ENCODE assay signal across 8 mouse cellular contexts in genomic region chr16:90144541-90144940, GRCm38 (mm10). TPM values are rescaled to one million over a fixed set of nuclear protein-coding genes. Genes with fewer than 3 reads are reported as not detected.
DNase-seq lines count a peak whose midpoint lies in the region; ATAC-seq and TF ChIP-seq lines count a peak whose summit lies in the region.

No protein-coding gene starts in this region.

- no peak for TF ChIP-seq CTCF in E14TG2a.4 (conservative IDR thresholded peaks at IDR 0.05; ENCODE audit: low read length)

- 0 out of 2 replicates have a peak overlapping the region, but pooled peaks have one; percentile 3 for H3K27ac ChIP-seq in heart, embryonic 11.5 days (ENCODE audit: low read depth, low read length)
- H3K27ac ChIP-seq in forebrain, embryonic 16.5 days (ENCODE audit: low read length), result peak overlapping the region; percentile 30; the same call in 1 of the 2 replicates
- peak overlapping the region; percentile 60 for H3K27ac ChIP-seq in liver, embryonic 16.5 days (ENCODE audit: low read length)

- H3K4me2 ChIP-seq in heart, embryonic 11.5 days, result peak overlapping the region; percentile 69
- peak overlapping the region; percentile 71 for H3K4me2 ChIP-seq in forebrain, embryonic 16.5 days (ENCODE audit: low read length)
- peak overlapping the region; percentile 100 for H3K4me2 ChIP-seq in liver, embryonic 16.5 days (ENCODE audit: low read depth, low read length)

- intact Hi-C loops in heart, postnatal 25 days (cut with DNase I), result no loop called here

- no peaks in the 10 kb centered on the region for H3K9me3 ChIP-seq in heart, embryonic 11.5 days (replicated peaks; ENCODE audit: control insufficient read depth, low read length)
- H3K9me3 ChIP-seq in E14TG2a.4 (ENCODE audit: low read length), result no peaks in the 10 kb centered on the region
- no peaks in the 10 kb centered on the region for H3K9me3 ChIP-seq in forebrain, embryonic 16.5 days (ENCODE audit: control insufficient read depth, low read length)
- no peaks in the 10 kb centered on the region for H3K9me3 ChIP-seq in liver, embryonic 16.5 days (replicated peaks; ENCODE audit: control insufficient read depth, low read length)

- WGBS in heart, embryonic 11.5 days (ENCODE audit: insufficient replicate concordance), result 13% methylated on average over 13 of the region's 13 CpGs
- WGBS in forebrain, embryonic 16.5 days, result 5% methylated on average over 13 of the region's 13 CpGs
- WGBS in liver, embryonic 16.5 days (ENCODE audit: insufficient replicate concordance), result 10% methylated on average over 13 of the region's 13 CpGs

- no peak for DNase-seq in heart, postnatal 25 days (ENCODE audit: low spot score)
- DNase-seq in cerebellum, adult 11 months, result no peak
- DNase-seq in layer of hippocampus, postnatal 14 days (ENCODE audit: low spot score in 2 of 2), result no peak
- no peak for DNase-seq in frontal cortex, adult 2 months (ENCODE audit: extremely low spot score in 1 of 2, low spot score in 1 of 2)

- peak overlapping the region; percentile 72 for H3K9ac ChIP-seq in heart, embryonic 11.5 days (ENCODE audit: low read depth, low read length)
- peak overlapping the region; percentile 76 for H3K9ac ChIP-seq in forebrain, embryonic 16.5 days (replicated peaks; ENCODE audit: low read depth, low read length)
- H3K9ac ChIP-seq in liver, embryonic 16.5 days (ENCODE audit: low read depth, low read length), result peak overlapping the region; percentile 75

- H3K36me3 ChIP-seq in heart, embryonic 11.5 days (ENCODE audit: control insufficient read depth, insufficient read depth, low read length), result no peaks in the 10 kb centered on the region
- H3K36me3 ChIP-seq in E14TG2a.4 (ENCODE audit: insufficient read depth, low read length), result 0 out of 2 replicates have a peak, but pooled peaks cover 3% of the 10 kb centered on the region
- H3K36me3 ChIP-seq in forebrain, embryonic 16.5 days (ENCODE audit: control insufficient read depth, insufficient read depth), result no peaks in the 10 kb centered on the region
- H3K36me3 ChIP-seq in liver, embryonic 16.5 days (ENCODE audit: control insufficient read depth, insufficient read depth), result no peaks in the 10 kb centered on the region

- H3K4me3 ChIP-seq in heart, embryonic 11.5 days (ENCODE audit: low read depth, low read length), result peak overlapping the region; percentile 75
- peak overlapping the region; percentile 89 for H3K4me3 ChIP-seq in E14TG2a.4 (replicated peaks; ENCODE audit: low read length)
- H3K4me3 ChIP-seq in forebrain, embryonic 16.5 days (replicated peaks; ENCODE audit: low read length), result peak overlapping the region; percentile 81
- peak overlapping the region; percentile 82 for H3K4me3 ChIP-seq in liver, embryonic 16.5 days (ENCODE audit: low read depth, low read length)

- no peaks in the 10 kb centered on the region for H3K27me3 ChIP-seq in heart, embryonic 11.5 days (ENCODE audit: control insufficient read depth, insufficient read depth, low read length)
- peaks cover 26% of the 10 kb centered on the region for H3K27me3 ChIP-seq in E14TG2a.4 (ENCODE audit: insufficient read depth, low read length)
- no peaks in the 10 kb centered on the region for H3K27me3 ChIP-seq in forebrain, embryonic 16.5 days (replicated peaks; ENCODE audit: control insufficient read depth, insufficient read depth, low read length)
- H3K27me3 ChIP-seq in liver, embryonic 16.5 days (ENCODE audit: control insufficient read depth, insufficient read depth, low read depth, low read length), result peaks cover 17% of the 10 kb centered on the region

- ATAC-seq in heart, embryonic 11.5 days (replicated peaks; ENCODE audit: insufficient number of reproducible peaks, low FRiP score, low TSS enrichment), result no peak
- ATAC-seq in forebrain, embryonic 16.5 days, result no peak
- no peak for ATAC-seq in liver, embryonic 16.5 days (ENCODE audit: low read depth)

- peaks cover 24% of the 10 kb centered on the region for H3K4me1 ChIP-seq in heart, embryonic 11.5 days (ENCODE audit: control insufficient read depth, insufficient read depth, low read length)
- H3K4me1 ChIP-seq in E14TG2a.4 (replicated peaks; ENCODE audit: low read depth, low read length), result peaks cover 71% of the 10 kb centered on the region
- H3K4me1 ChIP-seq in forebrain, embryonic 16.5 days (replicated peaks; ENCODE audit: control insufficient read depth, insufficient read depth, low read length), result peaks cover 14% of the 10 kb centered on the region
- H3K4me1 ChIP-seq in liver, embryonic 16.5 days (ENCODE audit: control insufficient read depth, low read depth, low read length), result peaks cover 23% of the 10 kb centered on the region

RNA-seq across cellular contexts. Expression of gene Tiam1, which starts 1.0 kb away (rescaled TPM):
- polyA plus RNA-seq in heart, embryonic 11.5 days (2014; fragmentation: Nextera tagmentation; extraction: Ambion mirVana), result 18.9 and 24.9 TPM in 2 replicates
- total RNA-seq in heart, postnatal 25 days (2021), result 1 to 10 TPM; 6.7 to 7.8 TPM
- polyA plus RNA-seq in forebrain, embryonic 16.5 days (2015; fragmentation: Nextera tagmentation; extraction: Ambion mirVana), result 29.5 and 32.1 TPM in 2 replicates
- polyA plus RNA-seq in liver, embryonic 16.5 days (2015; fragmentation: Nextera tagmentation; extraction: Ambion mirVana), result 2.8 and 4.2 TPM in 2 replicates
- total RNA-seq in layer of hippocampus, postnatal 14 days (2021), result 10 to 100 TPM; 72.9 to 90.5 TPM
- polyA plus RNA-seq in frontal cortex, adult 2 months (2012; rRNA removed), result 43.7 and 49.1 TPM in 2 replicates

Comparison
In these comparisons a context has a peak if more than half of its experiments do, and no peak if none do; other contexts are left out.
1. H3K27ac ChIP-seq: peak in every context shown above with its lines; median percentile 60 in liver, embryonic 16.5 days; 30 in forebrain, embryonic 16.5 days; 3 in heart, embryonic 11.5 days.